Mouse (Mus musculus): ENCODE results near the gene Gm6309. TPM values are rescaled to one million over a fixed set of nuclear protein-coding genes. Genes with fewer than 3 reads are reported as not detected.

The Gm6309 gene
- polyA plus RNA-seq, 1 experiment from 2014 or later, result not detected

Other genes with a start within 250 kb of the Gm6309 start
- not detected in 2 replicates for gene Cyp3a25, start 161.1 kb downstream of the Gm6309 start, polyA plus RNA-seq (2014; fragmentation: Nextera tagmentation; extraction: Ambion mirVana)
- not detected in 2 replicates for gene Cyp3a59, start 91.5 kb downstream of the Gm6309 start, polyA plus RNA-seq (2014; fragmentation: Nextera tagmentation; extraction: Ambion mirVana)
- gene Gm5565, start 10.2 kb downstream of the Gm6309 start, polyA plus RNA-seq (2014; fragmentation: Nextera tagmentation; extraction: Ambion mirVana), result not detected in 2 replicates
- gene 1700001J03Rik, start 14.6 kb upstream of the Gm6309 start, polyA plus RNA-seq (2014; fragmentation: Nextera tagmentation; extraction: Ambion mirVana), result 1.1 TPM in 1 of 2 replicates, not detected in the other
- 29.5 and 38.2 TPM in 2 replicates for gene Rnf6, start 50.8 kb upstream of the Gm6309 start, polyA plus RNA-seq (2014; fragmentation: Nextera tagmentation; extraction: Ambion mirVana)
- 30.7 and 35.0 TPM in 2 replicates for gene Cdk8, start 60.5 kb upstream of the Gm6309 start, polyA plus RNA-seq (2014; fragmentation: Nextera tagmentation; extraction: Ambion mirVana)
- gene Wasf3, start 214.3 kb upstream of the Gm6309 start, polyA plus RNA-seq (2014; fragmentation: Nextera tagmentation; extraction: Ambion mirVana), result 2.3 and 2.7 TPM in 2 replicates

Data from kidney, embryonic 14.5 days (tissue).